Comparison of ENCODE assay signal across 14 mouse cellular contexts in genomic region chr5:115313668-115313943, GRCm38 (mm10). TPM values are rescaled to one million over a fixed set of nuclear protein-coding genes. Genes with fewer than 3 reads are reported as not detected.
DNase-seq lines count a peak whose midpoint lies in the region; ATAC-seq lines count a peak whose summit lies in the region.
"Had no signal": no experiment of that assay in that cellular context is flagged by ENCODE, and none has a peak within 500 bp of the region (broad histone marks: within the 10 kb centered on the region; RNA-seq: fewer than 3 reads in every experiment).

No protein-coding gene starts in this region.

- H3K27me3 ChIP-seq in hindbrain, embryonic 10.5 days (ENCODE audit: insufficient read depth, poor library complexity, severe bottlenecking): peaks cover 9% of the 10 kb centered on the region
- H3K27me3 ChIP-seq in hindbrain, embryonic 14.5 days (ENCODE audit: control insufficient read depth, insufficient read depth, low read length): no peaks in the 10 kb centered on the region
- no peaks in the 10 kb centered on the region for H3K27me3 ChIP-seq in liver, embryonic 12.5 days (replicated peaks)
- no peaks in the 10 kb centered on the region for H3K27me3 ChIP-seq in kidney, embryonic 15.5 days
- H3K27me3 ChIP-seq: heart, embryonic 15.5 days had no signal

- H3K4me2 ChIP-seq in hindbrain, embryonic 14.5 days (replicated peaks): no peak overlapping the region
- H3K4me2 ChIP-seq in liver, embryonic 12.5 days: peak overlapping the region; percentile 59
- H3K4me2 ChIP-seq in kidney, embryonic 15.5 days: no peak overlapping the region
- H3K4me2 ChIP-seq: heart, embryonic 15.5 days had no signal

- WGBS in hindbrain, embryonic 10.5 days: 44% methylated on average over 5 of the region's 5 CpGs
- WGBS in hindbrain, embryonic 14.5 days: 47% methylated on average over 5 of the region's 5 CpGs
- WGBS in liver, embryonic 12.5 days (ENCODE audit: insufficient replicate concordance): 16% methylated on average over 5 of the region's 5 CpGs
- 42% methylated on average over 5 of the region's 5 CpGs for WGBS in kidney, embryonic 15.5 days

- H3K27ac ChIP-seq in hindbrain, embryonic 10.5 days: peak overlapping the region; percentile 54
- H3K27ac ChIP-seq in hindbrain, embryonic 14.5 days: no peak overlapping the region
- peak overlapping the region; percentile 81 for H3K27ac ChIP-seq in liver, embryonic 12.5 days
- H3K27ac ChIP-seq in kidney, embryonic 15.5 days: no peak overlapping the region
- H3K27ac ChIP-seq: heart, embryonic 15.5 days; layer of hippocampus, adult 2 months had no signal

- DNase-seq in hindbrain, embryonic 10.5 days (ENCODE audit: low spot score): no peak
- no peak for DNase-seq in hindbrain, embryonic 14.5 days (ENCODE audit: low spot score)
- DNase-seq in ES-CJ7 (ENCODE audit: low read depth, low spot score): peak; percentile 23
- DNase-seq in embryo, embryonic 9.5 days (ENCODE audit: extremely low spot score): no peak
- DNase-seq: B cell, adult 2 months; cerebellum, adult 9-10 months; left cerebral cortex, postnatal 4 days; right cerebral cortex, postnatal 14 days had no signal

- no peak overlapping the region for H3K9ac ChIP-seq in hindbrain, embryonic 14.5 days
- H3K9ac ChIP-seq in liver, embryonic 12.5 days: peak overlapping the region; percentile 40; the same call in 1 of the 2 replicates
- no peak overlapping the region for H3K9ac ChIP-seq in kidney, embryonic 15.5 days
- H3K9ac ChIP-seq: heart, embryonic 15.5 days had no signal

- no peaks in the 10 kb centered on the region for H3K9me3 ChIP-seq in hindbrain, embryonic 10.5 days
- H3K9me3 ChIP-seq in hindbrain, embryonic 14.5 days (ENCODE audit: control insufficient read depth, low read length): no peaks in the 10 kb centered on the region
- H3K9me3 ChIP-seq in liver, embryonic 12.5 days (replicated peaks): no peaks in the 10 kb centered on the region
- no peaks in the 10 kb centered on the region for H3K9me3 ChIP-seq in kidney, embryonic 15.5 days (replicated peaks)
- H3K9me3 ChIP-seq: heart, embryonic 15.5 days had no signal

- no peak for ATAC-seq in hindbrain, embryonic 14.5 days (ENCODE audit: low FRiP score)
- 0 out of 2 replicates have a peak, but pooled peaks have one; percentile 6 for ATAC-seq in erythroid progenitor cell, adult 5-6 weeks (replicated peaks; ENCODE audit: low FRiP score, poor library complexity, severe bottlenecking)
- no peak; the same call in 1 of the 2 replicates for ATAC-seq in liver, embryonic 12.5 days
- ATAC-seq in kidney, embryonic 15.5 days (replicated peaks; ENCODE audit: low FRiP score): no peak
- no peak for ATAC-seq in monocyte, adult 5-6 weeks (replicated peaks; ENCODE audit: insufficient number of reproducible peaks, low FRiP score, low TSS enrichment, poor library complexity, severe bottlenecking)

- peaks cover 35% of the 10 kb centered on the region for H3K4me1 ChIP-seq in hindbrain, embryonic 10.5 days (replicated peaks)
- H3K4me1 ChIP-seq in hindbrain, embryonic 14.5 days (replicated peaks; ENCODE audit: control insufficient read depth, insufficient read depth, low read length): peaks cover 22% of the 10 kb centered on the region
- H3K4me1 ChIP-seq in liver, embryonic 12.5 days: peaks cover 55% of the 10 kb centered on the region
- peaks cover 39% of the 10 kb centered on the region for H3K4me1 ChIP-seq in kidney, embryonic 15.5 days

- no peaks in the 10 kb centered on the region for H3K36me3 ChIP-seq in hindbrain, embryonic 10.5 days
- H3K36me3 ChIP-seq in hindbrain, embryonic 14.5 days (replicated peaks; ENCODE audit: control insufficient read depth, insufficient read depth): no peaks in the 10 kb centered on the region; the same call in 1 of the 2 replicates
- H3K36me3 ChIP-seq in liver, embryonic 12.5 days: no peaks in the 10 kb centered on the region
- no peaks in the 10 kb centered on the region for H3K36me3 ChIP-seq in kidney, embryonic 15.5 days
- H3K36me3 ChIP-seq: heart, embryonic 15.5 days had no signal

- H3K4me3 ChIP-seq in hindbrain, embryonic 10.5 days: no peak overlapping the region
- H3K4me3 ChIP-seq in hindbrain, embryonic 14.5 days (replicated peaks; ENCODE audit: low read length): no peak overlapping the region
- no peak overlapping the region for H3K4me3 ChIP-seq in liver, embryonic 12.5 days
- H3K4me3 ChIP-seq in kidney, embryonic 15.5 days (replicated peaks): no peak overlapping the region
- H3K4me3 ChIP-seq: heart, embryonic 15.5 days; layer of hippocampus, adult 2 months had no signal

RNA-seq across cellular contexts. Expression of gene Dynll1, which starts 12.8 kb away (rescaled TPM):
- 1,684 and 1,740 TPM in 2 replicates for polyA plus RNA-seq in hindbrain, embryonic 10.5 days (2016; fragmentation: Nextera tagmentation; extraction: Ambion mirVana)
- 1,269 and 1,310 TPM in 2 replicates for polyA plus RNA-seq in hindbrain, embryonic 14.5 days (2014; fragmentation: Nextera tagmentation; extraction: Ambion mirVana)
- 310 and 338 TPM in 2 replicates for total RNA-seq in erythroid progenitor cell, adult 5-6 weeks (2015; ENCODE audit: low replicate concordance)
- total RNA-seq in erythroid progenitor cell, adult 5-6 weeks (2017; ENCODE audit: low replicate concordance): 98.2 and 201 TPM in 2 replicates
- polyA plus RNA-seq in liver, embryonic 12.5 days (2016; fragmentation: Nextera tagmentation; extraction: Ambion mirVana): 825 and 857 TPM in 2 replicates
- 1,617 and 1,807 TPM in 2 replicates for polyA plus RNA-seq in kidney, embryonic 15.5 days (2015; fragmentation: Nextera tagmentation; extraction: Ambion mirVana)
- 110 to 176 TPM (median 141 TPM) in 3 replicates for total RNA-seq in monocyte, adult 5-6 weeks (2017)

RNA-seq across cellular contexts. Expression of gene Srsf9, which starts 13.4 kb away (rescaled TPM):
- polyA plus RNA-seq in hindbrain, embryonic 10.5 days (2016; fragmentation: Nextera tagmentation; extraction: Ambion mirVana): 383 and 387 TPM in 2 replicates
- 140 and 145 TPM in 2 replicates for polyA plus RNA-seq in hindbrain, embryonic 14.5 days (2014; fragmentation: Nextera tagmentation; extraction: Ambion mirVana)
- total RNA-seq in erythroid progenitor cell, adult 5-6 weeks (2015; ENCODE audit: low replicate concordance): 26.8 and 36.4 TPM in 2 replicates
- total RNA-seq in erythroid progenitor cell, adult 5-6 weeks (2017; ENCODE audit: low replicate concordance): 45.7 and 86.4 TPM in 2 replicates
- 195 and 200 TPM in 2 replicates for polyA plus RNA-seq in liver, embryonic 12.5 days (2016; fragmentation: Nextera tagmentation; extraction: Ambion mirVana)
- 301 and 315 TPM in 2 replicates for polyA plus RNA-seq in kidney, embryonic 15.5 days (2015; fragmentation: Nextera tagmentation; extraction: Ambion mirVana)
- 62.5 to 83.1 TPM (median 79.3 TPM) in 3 replicates for total RNA-seq in monocyte, adult 5-6 weeks (2017)

RNA-seq across cellular contexts. Expression of gene Gatc, which starts 27.4 kb away (rescaled TPM):
- polyA plus RNA-seq in hindbrain, embryonic 10.5 days (2016; fragmentation: Nextera tagmentation; extraction: Ambion mirVana): 35.6 and 41.2 TPM in 2 replicates
- 41.8 and 42.2 TPM in 2 replicates for polyA plus RNA-seq in hindbrain, embryonic 14.5 days (2014; fragmentation: Nextera tagmentation; extraction: Ambion mirVana)
- total RNA-seq in erythroid progenitor cell, adult 5-6 weeks (2015; ENCODE audit: low replicate concordance): 25.6 and 32.3 TPM in 2 replicates
- 6.4 and 10.9 TPM in 2 replicates for total RNA-seq in erythroid progenitor cell, adult 5-6 weeks (2017; ENCODE audit: low replicate concordance)
- 20.6 and 21.2 TPM in 2 replicates for polyA plus RNA-seq in liver, embryonic 12.5 days (2016; fragmentation: Nextera tagmentation; extraction: Ambion mirVana)
- polyA plus RNA-seq in kidney, embryonic 15.5 days (2015; fragmentation: Nextera tagmentation; extraction: Ambion mirVana): 27.9 and 29.2 TPM in 2 replicates
- 4.9 to 7.6 TPM (median 5.8 TPM) in 3 replicates for total RNA-seq in monocyte, adult 5-6 weeks (2017)

RNA-seq across cellular contexts. Expression of gene Triap1, which starts 27.4 kb away (rescaled TPM):
- 56.3 and 57.2 TPM in 2 replicates for polyA plus RNA-seq in hindbrain, embryonic 10.5 days (2016; fragmentation: Nextera tagmentation; extraction: Ambion mirVana)
- 47.6 and 50.1 TPM in 2 replicates for polyA plus RNA-seq in hindbrain, embryonic 14.5 days (2014; fragmentation: Nextera tagmentation; extraction: Ambion mirVana)
- total RNA-seq in erythroid progenitor cell, adult 5-6 weeks (2015; ENCODE audit: low replicate concordance): 19.3 and 19.8 TPM in 2 replicates
- 3.2 and 8.5 TPM in 2 replicates for total RNA-seq in erythroid progenitor cell, adult 5-6 weeks (2017; ENCODE audit: low replicate concordance)
- polyA plus RNA-seq in liver, embryonic 12.5 days (2016; fragmentation: Nextera tagmentation; extraction: Ambion mirVana): 43.8 and 45.9 TPM in 2 replicates
- 56.2 and 58.2 TPM in 2 replicates for polyA plus RNA-seq in kidney, embryonic 15.5 days (2015; fragmentation: Nextera tagmentation; extraction: Ambion mirVana)
- 16.4 to 23.1 TPM (median 22.2 TPM) in 3 replicates for total RNA-seq in monocyte, adult 5-6 weeks (2017)

RNA-seq across cellular contexts. Expression of gene Coq5, which starts 34.1 kb away (rescaled TPM):
- polyA plus RNA-seq in hindbrain, embryonic 10.5 days (2016; fragmentation: Nextera tagmentation; extraction: Ambion mirVana): 49.6 and 55.1 TPM in 2 replicates
- polyA plus RNA-seq in hindbrain, embryonic 14.5 days (2014; fragmentation: Nextera tagmentation; extraction: Ambion mirVana): 52.5 and 57.6 TPM in 2 replicates
- 7.2 and 8.4 TPM in 2 replicates for total RNA-seq in erythroid progenitor cell, adult 5-6 weeks (2015; ENCODE audit: low replicate concordance)
- 12.8 and 15.9 TPM in 2 replicates for total RNA-seq in erythroid progenitor cell, adult 5-6 weeks (2017; ENCODE audit: low replicate concordance)
- 43.3 and 46.2 TPM in 2 replicates for polyA plus RNA-seq in liver, embryonic 12.5 days (2016; fragmentation: Nextera tagmentation; extraction: Ambion mirVana)
- polyA plus RNA-seq in kidney, embryonic 15.5 days (2015; fragmentation: Nextera tagmentation; extraction: Ambion mirVana): 51.0 and 51.2 TPM in 2 replicates
- total RNA-seq in monocyte, adult 5-6 weeks (2017): 41.4 to 45.3 TPM (median 44.4 TPM) in 3 replicates

Comparison
In these comparisons a context has a peak if more than half of its experiments do, and no peak if none do; other contexts are left out.
1. H3K27ac ChIP-seq: peak in hindbrain, embryonic 10.5 days (single experiment) and liver, embryonic 12.5 days (single experiment); none in hindbrain, embryonic 14.5 days (single experiment) and kidney, embryonic 15.5 days (single experiment).